Mouse (Mus musculus) central nervous system, embryonic 11.5 days (tissue): ENCODE measurements around the gene Pdzd9. TPM values are rescaled to one million over a fixed set of nuclear protein-coding genes. Genes with fewer than 3 reads are reported as not detected.

Source experiments
- polyA plus RNA-seq: library from polyadenylated mRNA; depleted of rRNA; stranded (reverse); fragments of >200 nt; gene quantifications from 2 replicates; pipeline ENCODE4 v1.2.3, GENCODE M21; 2012; rRNA removed

Pdzd9 gene
- polyA plus RNA-seq: 0.25 and 0.48 TPM in 2 replicates

GRCm38 (mm10) chr7:120670153-120670875 lies at the start of gene Pdzd9:
Gene Pdzd9 (minus strand): TSS chr7:120670343.

GRCm38 (mm10) chr7:120677001-120677643 lies 7.0 kb upstream of the Pdzd9 start, which contains the start of gene Mosmo:
Gene Mosmo (plus strand): TSS chr7:120677618.

GRCm38 (mm10) chr7:120634711-120635361 lies 35.3 kb downstream of the Pdzd9 start, which contains the start of gene Uqcrc2:
Gene Uqcrc2 (plus strand): TSS chr7:120635176.

Other genes with a start within 250 kb of the Pdzd9 start
- gene Uqcrc2, start 35.2 kb downstream of the Pdzd9 start, polyA plus RNA-seq: 126 and 212 TPM in 2 replicates
- 19.0 and 37.0 TPM in 2 replicates for gene Mosmo, start 7.3 kb upstream of the Pdzd9 start, polyA plus RNA-seq
- gene Vwa3a, start 69.0 kb upstream of the Pdzd9 start, polyA plus RNA-seq: 0.39 and 0.70 TPM in 2 replicates
- gene Gm5737, start 142.0 kb upstream of the Pdzd9 start, polyA plus RNA-seq: 0.12 TPM in 1 of 2 replicates, not detected in the other
- gene Eef2k, start 172.5 kb upstream of the Pdzd9 start, polyA plus RNA-seq: 23.1 and 27.7 TPM in 2 replicates
- gene Polr3e, start 247.4 kb upstream of the Pdzd9 start, polyA plus RNA-seq: 30.6 and 31.4 TPM in 2 replicates